Mouse (Mus musculus): ENCODE measurements around the gene Ddhd1. TPM values are rescaled to one million over a fixed set of nuclear protein-coding genes. Genes with fewer than 3 reads are reported as not detected.

The Ddhd1 gene
- polyA plus RNA-seq, 1 experiment: 20.6 TPM

GRCm38 (mm10) chr14:45632756-45633537, 25.0 kb downstream of the Ddhd1 start:
- H3K4me3 ChIP-seq (replicated peaks; ENCODE audit: extremely low read depth, low read depth, low read length): no peak overlapping the region
- no peak for DNase-seq
- TF ChIP-seq POLR2A (IDR thresholded peaks at IDR 0.05; ENCODE audit: borderline replicate concordance, extremely low read depth, low read depth, low read length) (no peak), CTCF (IDR thresholded peaks at IDR 0.05; ENCODE audit: insufficient read depth, low read length) (no peak)
- 73% methylated on average over 4 of the region's 4 CpGs for WGBS
- peaks cover 2% of the 10 kb centered on the region; the same call in 1 of the 2 replicates for H3K4me1 ChIP-seq (ENCODE audit: control insufficient read depth, insufficient read depth, low read length)

- 81% methylated on average over 5 of the region's 5 CpGs for WGBS
- no peak overlapping the region for H3K4me3 ChIP-seq (replicated peaks; ENCODE audit: extremely low read depth, low read depth, low read length)
- no peak for DNase-seq
- peaks cover 2% of the 10 kb centered on the region; the same call in 1 of the 2 replicates for H3K4me1 ChIP-seq (ENCODE audit: control insufficient read depth, insufficient read depth, low read length)
- TF ChIP-seq CTCF (IDR thresholded peaks at IDR 0.05; ENCODE audit: insufficient read depth, low read length) (no peak), POLR2A (IDR thresholded peaks at IDR 0.05; ENCODE audit: borderline replicate concordance, extremely low read depth, low read depth, low read length) (no peak)
These were observed 27.4 kb downstream of the Ddhd1 start for GRCm38 (mm10) chr14:45630544-45630943.

- Histone ChIP-seq H3K4me3 (replicated peaks; ENCODE audit: extremely low read depth, low read depth, low read length) (no peak overlapping the region), H3K4me1 (ENCODE audit: control insufficient read depth, insufficient read depth, low read length) (peaks cover 2% of the 10 kb centered on the region; the same call in 1 of the 2 replicates)
- no peak for TF ChIP-seq CTCF (IDR thresholded peaks at IDR 0.05; ENCODE audit: insufficient read depth, low read length)
- TF ChIP-seq POLR2A (IDR thresholded peaks at IDR 0.05; ENCODE audit: borderline replicate concordance, extremely low read depth, low read depth, low read length): no peak
- no peak for DNase-seq
- 47% methylated on average over 1 of the region's 1 CpGs for WGBS
These were observed 28.0 kb downstream of the Ddhd1 start for GRCm38 (mm10) chr14:45629938-45630337.

- TF ChIP-seq POLR2A (IDR thresholded peaks at IDR 0.05; ENCODE audit: borderline replicate concordance, extremely low read depth, low read depth, low read length) (no peak), CTCF (IDR thresholded peaks at IDR 0.05; ENCODE audit: insufficient read depth, low read length) (no peak)
- DNase-seq: no peak
- H3K4me3 ChIP-seq (replicated peaks; ENCODE audit: extremely low read depth, low read depth, low read length): no peak overlapping the region
- no peaks in the 10 kb centered on the region for H3K4me1 ChIP-seq (ENCODE audit: control insufficient read depth, insufficient read depth, low read length)
- WGBS: 65% methylated on average over 6 of the region's 6 CpGs
These were observed 39.6 kb downstream of the Ddhd1 start for GRCm38 (mm10) chr14:45618351-45618750.

- 97% methylated on average over 5 of the region's 5 CpGs for WGBS
- TF ChIP-seq CTCF (IDR thresholded peaks at IDR 0.05; ENCODE audit: insufficient read depth, low read length) (no peak), POLR2A (IDR thresholded peaks at IDR 0.05; ENCODE audit: borderline replicate concordance, extremely low read depth, low read depth, low read length) (no peak)
- no peak overlapping the region for H3K4me3 ChIP-seq (replicated peaks; ENCODE audit: extremely low read depth, low read depth, low read length)
- no peaks in the 10 kb centered on the region for H3K4me1 ChIP-seq (ENCODE audit: control insufficient read depth, insufficient read depth, low read length)
- DNase-seq: no peak
These were observed 41.4 kb downstream of the Ddhd1 start for GRCm38 (mm10) chr14:45616526-45616925.

GRCm38 (mm10) chr14:45615776-45616175, 42.2 kb downstream of the Ddhd1 start:
- Histone ChIP-seq H3K4me1 (ENCODE audit: control insufficient read depth, insufficient read depth, low read length) (no peaks in the 10 kb centered on the region), H3K4me3 (replicated peaks; ENCODE audit: extremely low read depth, low read depth, low read length) (no peak overlapping the region)
- no peak for DNase-seq
- WGBS: 91% methylated on average over 2 of the region's 2 CpGs
- TF ChIP-seq POLR2A (IDR thresholded peaks at IDR 0.05; ENCODE audit: borderline replicate concordance, extremely low read depth, low read depth, low read length) (no peak), CTCF (IDR thresholded peaks at IDR 0.05; ENCODE audit: insufficient read depth, low read length) (no peak)

- TF ChIP-seq POLR2A (IDR thresholded peaks at IDR 0.05; ENCODE audit: borderline replicate concordance, extremely low read depth, low read depth, low read length) (no peak), CTCF (IDR thresholded peaks at IDR 0.05; ENCODE audit: insufficient read depth, low read length) (no peak)
- no peak for DNase-seq
- 68% methylated on average over 4 of the region's 4 CpGs for WGBS
- Histone ChIP-seq H3K4me3 (replicated peaks; ENCODE audit: extremely low read depth, low read depth, low read length) (no peak overlapping the region), H3K4me1 (ENCODE audit: control insufficient read depth, insufficient read depth, low read length) (no peaks in the 10 kb centered on the region)
These were observed 43.1 kb downstream of the Ddhd1 start for GRCm38 (mm10) chr14:45614822-45615221.

- H3K4me1 ChIP-seq (ENCODE audit: control insufficient read depth, insufficient read depth, low read length): no peaks in the 10 kb centered on the region
- DNase-seq: no peak
- TF ChIP-seq POLR2A (IDR thresholded peaks at IDR 0.05; ENCODE audit: borderline replicate concordance, extremely low read depth, low read depth, low read length): no peak
- no peak for TF ChIP-seq CTCF (IDR thresholded peaks at IDR 0.05; ENCODE audit: insufficient read depth, low read length)
- H3K4me3 ChIP-seq (replicated peaks; ENCODE audit: extremely low read depth, low read depth, low read length): no peak overlapping the region
- WGBS: 86% methylated on average over 6 of the region's 6 CpGs
These were observed 43.5 kb downstream of the Ddhd1 start for GRCm38 (mm10) chr14:45614406-45614805.

GRCm38 (mm10) chr14:45611654-45612053, 46.3 kb downstream of the Ddhd1 start:
- TF ChIP-seq CTCF (IDR thresholded peaks at IDR 0.05; ENCODE audit: insufficient read depth, low read length) (no peak), POLR2A (IDR thresholded peaks at IDR 0.05; ENCODE audit: borderline replicate concordance, extremely low read depth, low read depth, low read length) (no peak)
- H3K4me3 ChIP-seq (replicated peaks; ENCODE audit: extremely low read depth, low read depth, low read length): no peak overlapping the region
- WGBS: 84% methylated on average over 7 of the region's 7 CpGs
- no peak for DNase-seq
- H3K4me1 ChIP-seq (ENCODE audit: control insufficient read depth, insufficient read depth, low read length): no peaks in the 10 kb centered on the region

- no peak for DNase-seq
- Histone ChIP-seq H3K4me1 (ENCODE audit: control insufficient read depth, insufficient read depth, low read length) (no peaks in the 10 kb centered on the region), H3K4me3 (replicated peaks; ENCODE audit: extremely low read depth, low read depth, low read length) (no peak overlapping the region)
- 52% methylated on average over 3 of the region's 3 CpGs for WGBS
- TF ChIP-seq CTCF (IDR thresholded peaks at IDR 0.05; ENCODE audit: insufficient read depth, low read length) (no peak), POLR2A (IDR thresholded peaks at IDR 0.05; ENCODE audit: borderline replicate concordance, extremely low read depth, low read depth, low read length) (no peak)
These were observed 55.9 kb downstream of the Ddhd1 start for GRCm38 (mm10) chr14:45602002-45602401.
